Mouse (Mus musculus) stomach, postnatal 0 days (tissue): ENCODE results near the gene Scn8a.

Experiments
- CTCF ChIP-seq: IDR thresholded peaks from 2 replicates; pipeline ENCODE4 v1.5.1; 2016; ENCODE audit warnings: antibody characterized with exemption, low read depth, mild to moderate bottlenecking, moderate library complexity
- EP300 ChIP-seq: optimal IDR thresholded peaks from 2 replicates; pipeline ENCODE3; 2016; ENCODE audit warnings: antibody characterized with exemption

- TF ChIP-seq CTCF (no peak), EP300 (no peak)
These were observed 53.8 kb downstream of the Scn8a start for GRCm38 (mm10) chr15:100923476-100923875.
